ENCODE assay signal across 8 mouse cellular contexts in genomic region chr9:32695492-32696190, GRCm38 (mm10). TPM values are rescaled to one million over a fixed set of nuclear protein-coding genes. Genes with fewer than 3 reads are reported as not detected.
DNase-seq lines count a peak whose midpoint lies in the region; ATAC-seq and TF ChIP-seq lines count a peak whose summit lies in the region.

No protein-coding gene starts in this region.

- under 1% methylated on average over 66 of the region's 67 CpGs for WGBS in heart, embryonic 12.5 days
- under 1% methylated on average over 57 of the region's 67 CpGs for whole genome bisulfite sequencing in kidney, postnatal 0 days
- under 1% methylated on average over 66 of the region's 67 CpGs for WGBS in liver, adult 2 months

- no peak for TF ChIP-seq POLR2A in brain, embryonic 14.5 days (IDR thresholded peaks at IDR 0.05; ENCODE audit: borderline replicate concordance, extremely low read depth, insufficient read depth, insufficient read length, poor library complexity, severe bottlenecking)
- TF ChIP-seq POLR2A in liver, adult 2 months (IDR thresholded peaks at IDR 0.05; ENCODE audit: extremely low read depth, insufficient read depth, low read length) = peak; percentile 88

- peak overlapping the region; percentile 85 for H3K9ac ChIP-seq in heart, embryonic 12.5 days
- H3K9ac ChIP-seq in kidney, postnatal 0 days (ENCODE audit: low read depth, low read length) = peak overlapping the region; percentile 83
- H3K9ac ChIP-seq in liver, adult 2 months (ENCODE audit: low read depth, low read length) = peak overlapping the region; percentile 90

- peak overlapping the region; percentile 74 for H3K4me3 ChIP-seq in erythroblast, embryonic 14.5 days (replicated peaks)
- peak overlapping the region; percentile 79 for H3K4me3 ChIP-seq in heart, embryonic 12.5 days
- peak overlapping the region; percentile 64 for H3K4me3 ChIP-seq in kidney, postnatal 0 days (replicated peaks; ENCODE audit: low read depth, low read length)
- peak overlapping the region; percentile 82 for H3K4me3 ChIP-seq in liver, adult 2 months (ENCODE audit: insufficient read depth, low read depth, low read length)

- peak; percentile 96 for DNase-seq in CD4-positive helper T cell, adult 2 months (ENCODE audit: low read depth, low spot score)
- peak; percentile 95 for DNase-seq in brain, embryonic 14.5 days (ENCODE audit: low read depth)
- DNase-seq in kidney, postnatal 0 days (ENCODE audit: low spot score) = peak; percentile 96
- peak; percentile 63 for DNase-seq in liver, adult 2 months (ENCODE audit: extremely low read depth, low read depth, low spot score)
- peak; percentile 97 to 98 for DNase-seq in spleen, postnatal 36 days (ENCODE audit: low spot score in 2 of 2)

- no peaks in the 10 kb centered on the region; the same call in none of the 2 replicates for H3K79me2 ChIP-seq in liver, adult 2 months (ENCODE audit: control insufficient read depth, insufficient read depth, low read length)

- peak; percentile 95 for ATAC-seq in heart, embryonic 12.5 days (ENCODE audit: insufficient number of reproducible peaks, low FRiP score)
- ATAC-seq in kidney, postnatal 0 days (replicated peaks; ENCODE audit: low FRiP score, low read depth) = peak; percentile 97
- peak; percentile 82 for ATAC-seq in monocyte, adult 5-6 weeks (replicated peaks; ENCODE audit: insufficient number of reproducible peaks, low FRiP score, low TSS enrichment, poor library complexity, severe bottlenecking)

- no peaks in the 10 kb centered on the region for H3K36me3 ChIP-seq in erythroblast, embryonic 14.5 days (ENCODE audit: control insufficient read depth)
- no peaks in the 10 kb centered on the region for H3K36me3 ChIP-seq in heart, embryonic 12.5 days
- H3K36me3 ChIP-seq in kidney, postnatal 0 days (ENCODE audit: insufficient read depth, low read length) = no peaks in the 10 kb centered on the region
- H3K36me3 ChIP-seq in liver, adult 2 months (ENCODE audit: control insufficient read depth, insufficient read depth, low read length) = no peaks in the 10 kb centered on the region

- TF ChIP-seq CTCF in brain, embryonic 14.5 days (IDR thresholded peaks at IDR 0.05; ENCODE audit: borderline replicate concordance, extremely low read depth, insufficient read depth, insufficient read length) = no peak
- TF ChIP-seq CTCF in kidney, postnatal 0 days (IDR thresholded peaks at IDR 0.05; ENCODE audit: low read depth) = no peak; the same call in 1 of the 2 replicates
- TF ChIP-seq CTCF in liver, adult 2 months (IDR thresholded peaks at IDR 0.05; ENCODE audit: low read depth, low read length) = no peak

- H3K27ac ChIP-seq in heart, embryonic 12.5 days (ENCODE audit: poor library complexity, severe bottlenecking) = peak overlapping the region; percentile 95
- H3K27ac ChIP-seq in kidney, postnatal 0 days = peak overlapping the region; percentile 90
- peak overlapping the region; percentile 87 for H3K27ac ChIP-seq in liver, adult 2 months (replicated peaks; ENCODE audit: insufficient read depth, low read depth, low read length)

- peaks cover 11% of the 10 kb centered on the region for H3K4me1 ChIP-seq in erythroblast, embryonic 14.5 days (ENCODE audit: control insufficient read depth)
- H3K4me1 ChIP-seq in heart, embryonic 12.5 days (replicated peaks) = peaks cover 23% of the 10 kb centered on the region
- 0 out of 2 replicates have a peak, but pooled peaks cover 5% of the 10 kb centered on the region for H3K4me1 ChIP-seq in kidney, postnatal 0 days (replicated peaks; ENCODE audit: insufficient read depth, low read length)
- H3K4me1 ChIP-seq in liver, adult 2 months (ENCODE audit: control insufficient read depth, insufficient read depth, low read length) = no peaks in the 10 kb centered on the region

- peaks cover 29% of the 10 kb centered on the region for H3K27me3 ChIP-seq in erythroblast, embryonic 14.5 days (ENCODE audit: control insufficient read depth)
- H3K27me3 ChIP-seq in heart, embryonic 12.5 days (replicated peaks) = no peaks in the 10 kb centered on the region
- no peaks in the 10 kb centered on the region for H3K27me3 ChIP-seq in kidney, postnatal 0 days (ENCODE audit: insufficient read depth, low read length)
- no peaks in the 10 kb centered on the region for H3K27me3 ChIP-seq in liver, adult 2 months (ENCODE audit: control insufficient read depth, insufficient read depth, low read length)

- peak overlapping the region; percentile 92 for H3K4me2 ChIP-seq in heart, embryonic 12.5 days
- peak overlapping the region; percentile 84 for H3K4me2 ChIP-seq in kidney, postnatal 0 days (ENCODE audit: low read length)

- H3K9me3 ChIP-seq in erythroblast, embryonic 14.5 days (ENCODE audit: control insufficient read depth, low read length) = no peaks in the 10 kb centered on the region
- H3K9me3 ChIP-seq in heart, embryonic 12.5 days (replicated peaks) = no peaks in the 10 kb centered on the region
- H3K9me3 ChIP-seq in kidney, postnatal 0 days (replicated peaks; ENCODE audit: low read length) = no peaks in the 10 kb centered on the region

RNA-seq across cellular contexts. Expression of gene Ets1, which starts 59.6 kb away (rescaled TPM):
- 10.6 and 15.8 TPM in 2 replicates for polyA plus RNA-seq in brain, embryonic 14.5 days (2012; rRNA removed)
- polyA plus RNA-seq in erythroblast, embryonic 14.5 days (2012) = 0.04 and 0.06 TPM in 2 replicates
- polyA plus RNA-seq in heart, embryonic 12.5 days (2016; fragmentation: Nextera tagmentation; extraction: Ambion mirVana) = 65.6 and 68.1 TPM in 2 replicates
- polyA plus RNA-seq in kidney, postnatal 0 days (2015; fragmentation: Nextera tagmentation; extraction: Ambion mirVana) = 48.1 and 50.2 TPM in 2 replicates
- 18.8 and 20.1 TPM in 2 replicates for total RNA-seq in liver, adult 2 months (2014; rRNA removed)
- polyA plus RNA-seq in liver, adult 2 months (2012; rRNA removed) = 5.1 and 7.6 TPM in 2 replicates
- 274 to 532 TPM (median 291 TPM) in 3 replicates for total RNA-seq in monocyte, adult 5-6 weeks (2017)

Comparison
In these comparisons a context has a peak if more than half of its experiments do, and no peak if none do; other contexts are left out.
1. Peak in every context shown above with its lines: DNase-seq, ATAC-seq, H3K4me3 ChIP-seq and H3K27ac ChIP-seq.